Mouse (Mus musculus) ovary, postnatal 36 days (tissue): ENCODE results near the gene Gm49321.

ENCODE experiments used
- DNase-seq: peaks from one replicate; pipeline ENCODE4 v3.0.0; 2022; ENCODE audit warnings: low spot score, mixed read lengths

Gm49321 gene

GRCm38 (mm10) chr12:74013739-74014138 is 76.3 kb downstream of the Gm49321 start:
- DNase-seq = peak; percentile 74

- peak; percentile 37 for DNase-seq
These were observed 77.4 kb downstream of the Gm49321 start for GRCm38 (mm10) chr12:74014739-74015270.

GRCm38 (mm10) chr12:74015491-74015890 is 78.0 kb downstream of the Gm49321 start:
- no peak for DNase-seq
